Mouse (Mus musculus): ENCODE measurements around the gene Ccr1l1. TPM values are rescaled to one million over a fixed set of nuclear protein-coding genes. Genes with fewer than 3 reads are reported as not detected.

Ccr1l1 gene
- polyA plus RNA-seq, 1 experiment from 2014 or later: not detected

- Histone ChIP-seq H3K36me3 (no peaks in the 10 kb centered on the region), H3K4me3 (replicated peaks) (no peak overlapping the region), H3K27ac (replicated peaks) (no peak overlapping the region), H3K4me2 (no peak overlapping the region), H3K27me3 (replicated peaks) (no peaks in the 10 kb centered on the region), H3K9me3 (replicated peaks) (no peaks in the 10 kb centered on the region), H3K9ac (replicated peaks) (no peak overlapping the region), H3K4me1 (no peaks in the 10 kb centered on the region)
- ATAC-seq (ENCODE audit: low FRiP score): no peak
- WGBS: 72% methylated on average over 1 of the region's 1 CpGs
Measured at GRCm38 (mm10) chr9:123956892-123957291, 21.3 kb downstream of the Ccr1l1 start.

GRCm38 (mm10) chr9:123953551-123953950 lies 24.7 kb downstream of the Ccr1l1 start:
- Histone ChIP-seq H3K9me3 (replicated peaks) (no peaks in the 10 kb centered on the region), H3K27ac (replicated peaks) (no peak overlapping the region), H3K27me3 (replicated peaks) (no peaks in the 10 kb centered on the region), H3K4me1 (no peaks in the 10 kb centered on the region), H3K4me3 (replicated peaks) (no peak overlapping the region), H3K36me3 (no peaks in the 10 kb centered on the region), H3K9ac (replicated peaks) (no peak overlapping the region), H3K4me2 (no peak overlapping the region)
- no peak for ATAC-seq (ENCODE audit: low FRiP score)
- 81% methylated on average over 2 of the region's 2 CpGs for WGBS

GRCm38 (mm10) chr9:123951176-123951575 lies 27.0 kb downstream of the Ccr1l1 start:
- WGBS: 92% methylated on average over 1 of the region's 1 CpGs

GRCm38 (mm10) chr9:123949432-123949831 lies 28.8 kb downstream of the Ccr1l1 start:
- H3K27me3 ChIP-seq (replicated peaks): no peaks in the 10 kb centered on the region
- no peak overlapping the region for H3K4me2 ChIP-seq
- H3K4me3 ChIP-seq (replicated peaks): no peak overlapping the region
- no peak overlapping the region for H3K9ac ChIP-seq (replicated peaks)
- no peaks in the 10 kb centered on the region for H3K36me3 ChIP-seq
- no peaks in the 10 kb centered on the region for H3K9me3 ChIP-seq (replicated peaks)
- WGBS: 89% methylated on average over 2 of the region's 2 CpGs
- no peaks in the 10 kb centered on the region for H3K4me1 ChIP-seq
- no peak overlapping the region for H3K27ac ChIP-seq (replicated peaks)
- ATAC-seq (ENCODE audit: low FRiP score): no peak

More at GRCm38 (mm10) chr9:123951176-123951575, 27.0 kb downstream of the Ccr1l1 start:
- H3K27me3 ChIP-seq (replicated peaks): no peaks in the 10 kb centered on the region
- no peaks in the 10 kb centered on the region for H3K36me3 ChIP-seq
- no peaks in the 10 kb centered on the region for H3K9me3 ChIP-seq (replicated peaks)
- H3K4me3 ChIP-seq (replicated peaks): no peak overlapping the region
- H3K4me1 ChIP-seq: no peaks in the 10 kb centered on the region
- H3K27ac ChIP-seq (replicated peaks): no peak overlapping the region
- H3K9ac ChIP-seq (replicated peaks): no peak overlapping the region
- ATAC-seq (ENCODE audit: low FRiP score): no peak
- no peak overlapping the region for H3K4me2 ChIP-seq

GRCm38 (mm10) chr9:123947815-123948214 lies 30.4 kb downstream of the Ccr1l1 start:
- Histone ChIP-seq H3K9me3 (replicated peaks) (no peaks in the 10 kb centered on the region), H3K4me1 (no peaks in the 10 kb centered on the region), H3K9ac (replicated peaks) (no peak overlapping the region), H3K27ac (replicated peaks) (no peak overlapping the region), H3K4me3 (replicated peaks) (no peak overlapping the region), H3K4me2 (no peak overlapping the region), H3K27me3 (replicated peaks) (no peaks in the 10 kb centered on the region), H3K36me3 (no peaks in the 10 kb centered on the region)
- ATAC-seq (ENCODE audit: low FRiP score): no peak
- WGBS: 73% methylated on average over 1 of the region's 1 CpGs

GRCm38 (mm10) chr9:123942025-123942424 lies 36.2 kb downstream of the Ccr1l1 start:
- Histone ChIP-seq H3K27me3 (replicated peaks) (no peaks in the 10 kb centered on the region), H3K4me2 (no peak overlapping the region), H3K36me3 (no peaks in the 10 kb centered on the region), H3K4me3 (replicated peaks) (no peak overlapping the region), H3K4me1 (no peaks in the 10 kb centered on the region), H3K9me3 (replicated peaks) (no peaks in the 10 kb centered on the region), H3K27ac (replicated peaks) (no peak overlapping the region), H3K9ac (replicated peaks) (no peak overlapping the region)
- WGBS: 94% methylated on average over 3 of the region's 3 CpGs
- ATAC-seq (ENCODE audit: low FRiP score): no peak

- no peak for ATAC-seq (ENCODE audit: low FRiP score)
- no peaks in the 10 kb centered on the region for H3K9me3 ChIP-seq (replicated peaks)
- H3K36me3 ChIP-seq: no peaks in the 10 kb centered on the region
- H3K9ac ChIP-seq (replicated peaks): no peak overlapping the region
- no peak overlapping the region for H3K4me3 ChIP-seq (replicated peaks)
- WGBS: 85% methylated on average over 2 of the region's 2 CpGs
- no peaks in the 10 kb centered on the region for H3K27me3 ChIP-seq (replicated peaks)
- H3K27ac ChIP-seq (replicated peaks): no peak overlapping the region
- no peaks in the 10 kb centered on the region for H3K4me1 ChIP-seq
- H3K4me2 ChIP-seq: no peak overlapping the region
Measured at GRCm38 (mm10) chr9:123941316-123941715, 36.9 kb downstream of the Ccr1l1 start.

- Histone ChIP-seq H3K27me3 (replicated peaks) (no peaks in the 10 kb centered on the region), H3K36me3 (no peaks in the 10 kb centered on the region), H3K4me3 (replicated peaks) (no peak overlapping the region), H3K9me3 (replicated peaks) (no peaks in the 10 kb centered on the region), H3K27ac (replicated peaks) (no peak overlapping the region), H3K4me2 (no peak overlapping the region), H3K9ac (replicated peaks) (no peak overlapping the region), H3K4me1 (no peaks in the 10 kb centered on the region)
- no peak for ATAC-seq (ENCODE audit: low FRiP score)
Measured at GRCm38 (mm10) chr9:123940628-123941027, 37.6 kb downstream of the Ccr1l1 start.

GRCm38 (mm10) chr9:123940168-123940567 lies 38.0 kb downstream of the Ccr1l1 start:
- no peak overlapping the region for H3K4me2 ChIP-seq
- H3K4me1 ChIP-seq: no peaks in the 10 kb centered on the region
- 77% methylated on average over 1 of the region's 1 CpGs for WGBS
- no peaks in the 10 kb centered on the region for H3K36me3 ChIP-seq
- H3K27ac ChIP-seq (replicated peaks): no peak overlapping the region
- H3K27me3 ChIP-seq (replicated peaks): no peaks in the 10 kb centered on the region
- ATAC-seq (ENCODE audit: low FRiP score): no peak
- no peak overlapping the region for H3K9ac ChIP-seq (replicated peaks)
- no peak overlapping the region for H3K4me3 ChIP-seq (replicated peaks)
- H3K9me3 ChIP-seq (replicated peaks): no peaks in the 10 kb centered on the region

GRCm38 (mm10) chr9:123937989-123938388 lies 40.2 kb downstream of the Ccr1l1 start:
- no peaks in the 10 kb centered on the region for H3K27me3 ChIP-seq (replicated peaks)
- H3K27ac ChIP-seq (replicated peaks): no peak overlapping the region
- H3K4me1 ChIP-seq: no peaks in the 10 kb centered on the region
- H3K36me3 ChIP-seq: no peaks in the 10 kb centered on the region
- no peak overlapping the region for H3K9ac ChIP-seq (replicated peaks)
- no peak for ATAC-seq (ENCODE audit: low FRiP score)
- 94% methylated on average over 2 of the region's 2 CpGs for whole genome bisulfite sequencing
- no peak overlapping the region for H3K4me3 ChIP-seq (replicated peaks)
- H3K9me3 ChIP-seq (replicated peaks): no peaks in the 10 kb centered on the region
- no peak overlapping the region for H3K4me2 ChIP-seq

GRCm38 (mm10) chr9:123936604-123937280 lies 41.5 kb downstream of the Ccr1l1 start:
- H3K27ac ChIP-seq (replicated peaks): no peak overlapping the region
- WGBS: 91% methylated on average over 9 of the region's 9 CpGs
- no peak overlapping the region for H3K9ac ChIP-seq (replicated peaks)
- H3K27me3 ChIP-seq (replicated peaks): no peaks in the 10 kb centered on the region
- no peak overlapping the region for H3K4me2 ChIP-seq
- no peak for ATAC-seq (ENCODE audit: low FRiP score)
- H3K36me3 ChIP-seq: no peaks in the 10 kb centered on the region
- no peaks in the 10 kb centered on the region for H3K9me3 ChIP-seq (replicated peaks)
- H3K4me1 ChIP-seq: no peaks in the 10 kb centered on the region
- no peak overlapping the region for H3K4me3 ChIP-seq (replicated peaks)

GRCm38 (mm10) chr9:123935776-123936175 lies 42.4 kb downstream of the Ccr1l1 start:
- no peaks in the 10 kb centered on the region for H3K4me1 ChIP-seq
- WGBS: 93% methylated on average over 5 of the region's 5 CpGs
- H3K9me3 ChIP-seq (replicated peaks): no peaks in the 10 kb centered on the region
- H3K27ac ChIP-seq (replicated peaks): no peak overlapping the region
- H3K4me2 ChIP-seq: no peak overlapping the region
- H3K4me3 ChIP-seq (replicated peaks): no peak overlapping the region
- no peak for ATAC-seq (ENCODE audit: low FRiP score)
- H3K27me3 ChIP-seq (replicated peaks): no peaks in the 10 kb centered on the region
- no peaks in the 10 kb centered on the region for H3K36me3 ChIP-seq
- no peak overlapping the region for H3K9ac ChIP-seq (replicated peaks)

Measured in neural tube, embryonic 15.5 days (tissue).